Mouse (Mus musculus): ENCODE results near the gene Tmem131.

DNA sequence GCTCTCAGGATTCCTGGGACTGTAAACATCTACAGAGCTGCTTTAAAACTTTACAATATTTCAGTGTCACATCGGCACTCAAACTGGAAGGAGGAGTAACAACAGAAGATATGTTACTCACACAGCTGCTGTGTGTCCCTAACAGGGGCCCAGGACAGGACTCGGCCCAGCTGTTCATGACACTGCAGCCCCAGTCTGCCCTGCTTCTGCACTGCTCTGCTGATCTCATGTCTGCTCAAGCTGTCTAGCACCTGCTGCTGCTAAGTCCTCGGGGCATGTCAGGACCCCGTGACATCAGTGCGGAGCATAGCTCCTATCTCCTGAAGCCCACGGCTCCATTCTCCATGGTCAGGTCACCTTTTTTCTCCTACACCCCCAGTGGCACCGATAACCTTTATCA is 146.8 kb downstream of the Tmem131 start:
- no peak for TF ChIP-seq CTCF (IDR thresholded peaks at IDR 0.05; ENCODE audit: borderline replicate concordance, insufficient read depth, low read length)
- TF ChIP-seq POLR2A (IDR thresholded peaks at IDR 0.05; ENCODE audit: low read depth, low read length): no peak
